In the genomic region with DNA sequence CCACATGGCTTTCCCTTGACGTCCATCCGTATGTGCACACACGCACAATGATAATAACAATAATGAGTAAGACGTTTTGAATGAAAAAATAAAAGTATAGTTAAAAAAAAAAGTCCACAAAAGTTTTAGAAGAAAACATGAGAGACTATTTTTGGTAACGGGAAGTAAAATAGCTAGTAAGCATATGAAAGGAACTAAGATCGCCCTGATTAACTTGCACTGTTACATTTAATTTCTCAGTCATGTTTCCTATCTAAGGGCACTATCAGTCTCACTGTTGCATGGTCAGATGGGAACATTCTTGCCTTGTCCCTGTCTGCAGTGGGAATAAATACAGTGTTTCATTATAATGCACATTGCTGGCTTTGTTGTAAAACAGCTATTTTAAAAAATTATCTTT, we compare ENCODE assay signal across 16 mouse cellular contexts.
"Had no signal": no experiment of that assay in that cellular context is flagged by ENCODE, and none has a peak within 500 bp of the region (broad histone marks: within the 10 kb centered on the region; RNA-seq: fewer than 3 reads in every experiment).

No protein-coding gene starts in this region.

- DNase-seq: retina, postnatal 1 day; right cerebral cortex, adult 18-20 months; right cerebral cortex, postnatal 14 days; right cerebral cortex, postnatal 25 days; right cerebral cortex, postnatal 4 days; spleen, adult 18-20 months; thymus, adult 18-20 months; thymus, adult 2 months; thymus, postnatal 14 days; thymus, postnatal 25 days; thymus, postnatal 36 days; thymus, postnatal 4 days had no signal

- H3K27ac ChIP-seq: neural tube, embryonic 12.5 days; neural tube, embryonic 15.5 days; stomach, embryonic 15.5 days had no signal

- H3K4me3 ChIP-seq: neural tube, embryonic 12.5 days; neural tube, embryonic 13.5 days; neural tube, embryonic 15.5 days; stomach, embryonic 15.5 days had no signal

- H3K36me3 ChIP-seq: neural tube, embryonic 12.5 days; neural tube, embryonic 13.5 days; neural tube, embryonic 15.5 days; stomach, embryonic 15.5 days had no signal

- H3K27me3 ChIP-seq: neural tube, embryonic 12.5 days; stomach, embryonic 15.5 days had no signal

- H3K9ac ChIP-seq: neural tube, embryonic 12.5 days; neural tube, embryonic 13.5 days; neural tube, embryonic 15.5 days; stomach, embryonic 15.5 days had no signal

- H3K9me3 ChIP-seq: neural tube, embryonic 12.5 days; neural tube, embryonic 13.5 days; neural tube, embryonic 15.5 days; stomach, embryonic 15.5 days had no signal

- H3K4me2 ChIP-seq: neural tube, embryonic 12.5 days; neural tube, embryonic 13.5 days; neural tube, embryonic 15.5 days; stomach, embryonic 15.5 days had no signal
